Mouse (Mus musculus) heart, embryonic 10.5 days (tissue): ENCODE measurements around the gene Gm5089. TPM values are rescaled to one million over a fixed set of nuclear protein-coding genes. Genes with fewer than 3 reads are reported as not detected.

Experiments used
- polyA plus RNA-seq: library from polyadenylated mRNA; unstranded; fragments of >200 nt; fragmentation: Nextera tagmentation; extraction: Ambion mirVana; gene quantifications from 2 replicates; pipeline ENCODE4 v1.2.1, GENCODE M21; 2016

The Gm5089 gene
- polyA plus RNA-seq, 1 experiment from 2014 or later: not detected

Other genes with a start within 250 kb of the Gm5089 start
- gene Zic5, start 14.6 kb upstream of the Gm5089 start, polyA plus RNA-seq: 0.04 and 0.30 TPM in 2 replicates
- 0.11 TPM in 1 of 2 replicates, not detected in the other for gene Zic2, start 24.3 kb upstream of the Gm5089 start, polyA plus RNA-seq
- gene Gm10837, start 39.5 kb upstream of the Gm5089 start, polyA plus RNA-seq: not detected in 2 replicates
- 27.6 and 32.1 TPM in 2 replicates for gene Pcca, start 83.2 kb upstream of the Gm5089 start, polyA plus RNA-seq